ENCODE assay signal across 8 mouse cellular contexts in the genomic region with DNA sequence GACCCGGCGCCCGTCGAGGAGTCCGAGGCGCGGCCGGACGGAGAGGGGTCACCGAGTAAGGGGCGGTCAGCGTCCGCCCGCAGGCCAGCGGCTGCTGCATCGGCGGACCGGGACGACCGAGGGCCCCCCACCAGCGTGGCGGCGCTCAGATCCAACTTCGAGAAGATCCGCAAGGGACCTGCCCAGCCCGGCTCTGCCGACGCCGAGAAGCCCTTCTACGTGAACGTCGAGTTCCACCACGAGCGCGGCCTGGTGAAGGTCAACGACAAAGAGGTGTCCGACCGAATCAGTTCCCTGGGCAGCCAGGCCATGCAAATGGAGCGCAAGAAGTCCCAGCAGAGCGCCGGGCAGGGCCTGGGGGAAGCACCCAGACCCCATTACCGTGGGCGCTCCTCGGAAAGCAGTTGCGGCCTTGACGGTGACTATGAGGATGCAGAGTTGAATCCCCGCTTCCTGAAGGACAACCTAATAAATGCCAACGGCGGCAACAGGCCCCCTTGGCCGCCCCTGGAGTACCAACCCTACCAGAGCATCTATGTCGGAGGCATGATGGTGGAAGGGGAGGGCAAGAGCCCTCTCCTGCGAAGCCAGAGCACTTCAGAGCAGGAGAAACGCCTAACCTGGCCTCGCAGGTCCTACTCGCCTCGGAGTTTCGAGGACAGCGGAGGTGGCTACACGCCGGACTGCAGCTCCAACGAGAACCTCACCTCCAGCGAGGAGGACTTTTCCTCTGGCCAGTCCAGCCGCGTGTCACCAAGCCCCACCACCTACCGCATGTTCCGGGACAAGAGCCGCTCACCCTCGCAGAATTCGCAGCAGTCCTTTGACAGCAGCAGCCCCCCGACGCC. TPM values are rescaled to one million over a fixed set of nuclear protein-coding genes. Genes with fewer than 3 reads are reported as not detected.
DNase-seq lines count a peak whose midpoint lies in the region; ATAC-seq and TF ChIP-seq lines count a peak whose summit lies in the region.

No protein-coding gene starts in this region.

- no peaks in the 10 kb centered on the region for H3K9me3 ChIP-seq in forebrain, embryonic 10.5 days
- H3K9me3 ChIP-seq in intestine, embryonic 14.5 days (ENCODE audit: control insufficient read depth, low read length), result no peaks in the 10 kb centered on the region
- H3K9me3 ChIP-seq in liver, postnatal 0 days (ENCODE audit: low read length), result no peaks in the 10 kb centered on the region
- no peaks in the 10 kb centered on the region for H3K9me3 ChIP-seq in stomach, embryonic 14.5 days (ENCODE audit: control insufficient read depth, low read depth, low read length)

- H3K27me3 ChIP-seq in forebrain, embryonic 10.5 days (ENCODE audit: poor library complexity, severe bottlenecking), result peaks cover 19% of the 10 kb centered on the region
- no peaks in the 10 kb centered on the region for H3K27me3 ChIP-seq in intestine, embryonic 14.5 days (replicated peaks; ENCODE audit: control insufficient read depth, insufficient read depth, low read length)
- peaks cover 8% of the 10 kb centered on the region; the same call in 1 of the 2 replicates for H3K27me3 ChIP-seq in liver, postnatal 0 days (ENCODE audit: insufficient read depth, low read length)
- no peaks in the 10 kb centered on the region for H3K27me3 ChIP-seq in stomach, embryonic 14.5 days (ENCODE audit: control insufficient read depth, insufficient read depth, low read length)

- DNase-seq in layer of hippocampus, adult 2 months (ENCODE audit: low spot score in 2 of 2), result no peak
- DNase-seq in layer of hippocampus, adult 9-10 months (ENCODE audit: low spot score), result no peak
- DNase-seq in ZHBTc4 (ENCODE audit: low read depth, low spot score), result peak; percentile 32
- peak; percentile 40 for DNase-seq in forebrain, embryonic 10.5 days (ENCODE audit: extremely low spot score, low spot score)
- DNase-seq in intestine, embryonic 14.5 days (ENCODE audit: low spot score), result peak; percentile 74
- peak; percentile 41 for DNase-seq in liver, postnatal 0 days
- no peak for DNase-seq in layer of hippocampus, adult 8-10 months (ENCODE audit: low spot score in 2 of 2)

- peak overlapping the region; percentile 65 for H3K9ac ChIP-seq in intestine, embryonic 14.5 days (ENCODE audit: low read length)
- H3K9ac ChIP-seq in liver, postnatal 0 days (replicated peaks), result peak overlapping the region; percentile 67
- H3K9ac ChIP-seq in stomach, embryonic 14.5 days (replicated peaks; ENCODE audit: low read depth, low read length), result peak overlapping the region; percentile 74

- WGBS in forebrain, embryonic 10.5 days, result 2% methylated on average over 71 of the region's 71 CpGs
- WGBS in intestine, embryonic 14.5 days, result 1% methylated on average over 71 of the region's 71 CpGs
- 3% methylated on average over 71 of the region's 71 CpGs for WGBS in liver, postnatal 0 days (ENCODE audit: insufficient replicate concordance)
- 3% methylated on average over 71 of the region's 71 CpGs for WGBS in stomach, embryonic 14.5 days

- peak overlapping the region; percentile 85 for H3K4me3 ChIP-seq in layer of hippocampus, adult 2 months
- peak overlapping the region; percentile 88 for H3K4me3 ChIP-seq in forebrain, embryonic 10.5 days
- H3K4me3 ChIP-seq in intestine, embryonic 14.5 days (ENCODE audit: low read depth, low read length), result peak overlapping the region; percentile 79
- peak overlapping the region; percentile 73 for H3K4me3 ChIP-seq in liver, postnatal 0 days (ENCODE audit: low read depth, low read length)
- H3K4me3 ChIP-seq in stomach, embryonic 14.5 days (ENCODE audit: low read depth, low read length), result peak overlapping the region; percentile 67

- H3K27ac ChIP-seq in layer of hippocampus, adult 2 months, result peak overlapping the region; percentile 90
- peak overlapping the region; percentile 91 for H3K27ac ChIP-seq in forebrain, embryonic 10.5 days
- no peak overlapping the region for H3K27ac ChIP-seq in intestine, embryonic 14.5 days (ENCODE audit: low read depth)
- peak overlapping the region; percentile 49; the same call in 1 of the 2 replicates for H3K27ac ChIP-seq in liver, postnatal 0 days (ENCODE audit: low read depth)
- no peak overlapping the region for H3K27ac ChIP-seq in stomach, embryonic 14.5 days (ENCODE audit: low read length)

- no peak for ATAC-seq in intestine, embryonic 14.5 days (replicated peaks; ENCODE audit: low FRiP score, low TSS enrichment, low read depth)
- ATAC-seq in liver, postnatal 0 days, result no peak
- ATAC-seq in stomach, embryonic 14.5 days (ENCODE audit: insufficient number of reproducible peaks, insufficient read depth, low FRiP score, low read depth), result no peak

- peaks cover 80% of the 10 kb centered on the region for H3K4me1 ChIP-seq in forebrain, embryonic 10.5 days
- peaks cover 36% of the 10 kb centered on the region for H3K4me1 ChIP-seq in intestine, embryonic 14.5 days (replicated peaks; ENCODE audit: control insufficient read depth, insufficient read depth, low read length)
- peaks cover 45% of the 10 kb centered on the region for H3K4me1 ChIP-seq in liver, postnatal 0 days (ENCODE audit: insufficient read depth)
- H3K4me1 ChIP-seq in stomach, embryonic 14.5 days (ENCODE audit: control insufficient read depth, insufficient read depth, low read length), result peaks cover 22% of the 10 kb centered on the region

- H3K4me2 ChIP-seq in intestine, embryonic 14.5 days (ENCODE audit: low read length), result peak overlapping the region; percentile 60
- peak overlapping the region; percentile 86 for H3K4me2 ChIP-seq in liver, postnatal 0 days (ENCODE audit: low read depth, low read length)
- H3K4me2 ChIP-seq in stomach, embryonic 14.5 days (replicated peaks; ENCODE audit: low read depth, low read length), result peak overlapping the region; percentile 93

- TF ChIP-seq CTCF in layer of hippocampus, adult 2 months (conservative IDR thresholded peaks at IDR 0.05), result no peak
- no peak for TF ChIP-seq CTCF in liver, postnatal 0 days (IDR thresholded peaks at IDR 0.05; ENCODE audit: low read depth)

- no peak for TF ChIP-seq EP300 in liver, postnatal 0 days (IDR thresholded peaks at IDR 0.05; ENCODE audit: low read depth)

- peaks cover 27% of the 10 kb centered on the region for H3K36me3 ChIP-seq in forebrain, embryonic 10.5 days (replicated peaks)
- H3K36me3 ChIP-seq in intestine, embryonic 14.5 days (ENCODE audit: control insufficient read depth, insufficient read depth, low read length), result no peaks in the 10 kb centered on the region; the same call in 1 of the 2 replicates
- peaks cover 2% of the 10 kb centered on the region; the same call in 1 of the 2 replicates for H3K36me3 ChIP-seq in liver, postnatal 0 days (replicated peaks; ENCODE audit: insufficient read depth, low read length)
- H3K36me3 ChIP-seq in stomach, embryonic 14.5 days (ENCODE audit: control insufficient read depth, insufficient read depth, low read length), result peaks cover 4% of the 10 kb centered on the region; the same call in 1 of the 2 replicates

RNA-seq across cellular contexts. Expression of a gene that starts 1.2 kb away (rescaled TPM):
- 100 to 1,000 TPM; 116 to 124 TPM for total RNA-seq in layer of hippocampus, adult 2 months (2021)
- polyA plus RNA-seq in forebrain, embryonic 10.5 days (2016; fragmentation: Nextera tagmentation; extraction: Ambion mirVana), result 6.2 and 7.3 TPM in 2 replicates
- 11.3 and 14.4 TPM in 2 replicates for polyA plus RNA-seq in intestine, embryonic 14.5 days (2014; fragmentation: Nextera tagmentation; extraction: Ambion mirVana)
- polyA plus RNA-seq in liver, postnatal 0 days (2015; fragmentation: Nextera tagmentation; extraction: Ambion mirVana), result 3.4 and 3.6 TPM in 2 replicates
- polyA plus RNA-seq in stomach, embryonic 14.5 days (2014; fragmentation: Nextera tagmentation; extraction: Ambion mirVana), result 8.6 and 11.9 TPM in 2 replicates
- total RNA-seq in layer of hippocampus, adult 8-10 months (2022), result 100 to 1,000 TPM in 2 of 4 experiments, 10 to 100 TPM in 2; 96.5 to 140 (median 115) TPM

RNA-seq across cellular contexts. Expression of a gene that starts 24.7 kb away (rescaled TPM):
- total RNA-seq in layer of hippocampus, adult 2 months (2021), result 10 to 100 TPM; 33.6 to 34.6 TPM
- polyA plus RNA-seq in forebrain, embryonic 10.5 days (2016; fragmentation: Nextera tagmentation; extraction: Ambion mirVana), result 10.9 and 12.7 TPM in 2 replicates
- polyA plus RNA-seq in intestine, embryonic 14.5 days (2014; fragmentation: Nextera tagmentation; extraction: Ambion mirVana), result 8.2 and 8.9 TPM in 2 replicates
- polyA plus RNA-seq in liver, postnatal 0 days (2015; fragmentation: Nextera tagmentation; extraction: Ambion mirVana), result 1.7 TPM in 2 replicates
- polyA plus RNA-seq in stomach, embryonic 14.5 days (2014; fragmentation: Nextera tagmentation; extraction: Ambion mirVana), result 10.3 and 12.6 TPM in 2 replicates
- 10 to 100 TPM; 30.0 to 35.7 (median 33.2) TPM for total RNA-seq in layer of hippocampus, adult 8-10 months (2022)

RNA-seq across cellular contexts. Expression of a gene that starts 29.2 kb away (rescaled TPM):
- under 1 TPM; 0.34 to 1.00 TPM for total RNA-seq in layer of hippocampus, adult 2 months (2021)
- not detected in 2 replicates for polyA plus RNA-seq in forebrain, embryonic 10.5 days (2016; fragmentation: Nextera tagmentation; extraction: Ambion mirVana)
- polyA plus RNA-seq in intestine, embryonic 14.5 days (2014; fragmentation: Nextera tagmentation; extraction: Ambion mirVana), result not detected in 2 replicates
- 0.20 TPM in 1 of 2 replicates, not detected in the other for polyA plus RNA-seq in liver, postnatal 0 days (2015; fragmentation: Nextera tagmentation; extraction: Ambion mirVana)
- polyA plus RNA-seq in stomach, embryonic 14.5 days (2014; fragmentation: Nextera tagmentation; extraction: Ambion mirVana), result not detected in 2 replicates
- total RNA-seq in layer of hippocampus, adult 8-10 months (2022), result 1 to 10 TPM in 1 of 4 experiments, under 1 TPM in 2, not detected in 1; 0.31 to 1.4 (median 0.75) TPM

Comparison
In these comparisons a context has a peak if more than half of its experiments do, and no peak if none do; other contexts are left out.
1. DNase-seq: peak in ZHBTc4 (single experiment), forebrain, embryonic 10.5 days (single experiment), intestine, embryonic 14.5 days (single experiment) and liver, postnatal 0 days (single experiment); none in layer of hippocampus, adult 2 months (0 of 2), layer of hippocampus, adult 9-10 months (single experiment) and layer of hippocampus, adult 8-10 months (0 of 2).
2. H3K27ac ChIP-seq: peak in layer of hippocampus, adult 2 months (single experiment), forebrain, embryonic 10.5 days (single experiment) and liver, postnatal 0 days (single experiment); none in intestine, embryonic 14.5 days (single experiment) and stomach, embryonic 14.5 days (single experiment).
3. Peak in every context shown above with its lines, with median percentiles within 50 percentile points of each other: H3K4me3 ChIP-seq, H3K4me2 ChIP-seq and H3K9ac ChIP-seq.